Mouse (Mus musculus) heart, adult 2 months (tissue): ENCODE measurements around the gene Synpo2.

Source experiments
- CTCF ChIP-seq: fragments of 200-600 bp; IDR thresholded peaks from 2 replicates; pipeline ENCODE4 v1.8.1; 2022; ENCODE audit warnings: antibody characterized with exemption, mild to moderate bottlenecking, moderate library complexity
- POLR2A ChIP-seq: fragments of 200-500 bp; IDR thresholded peaks from 2 replicates; pipeline ENCODE4 v1.6.1; 2011; ENCODE audit warnings: mild to moderate bottlenecking, low read depth, low read length, control low read depth; ENCODE audit not compliant: insufficient read depth

GRCm38 (mm10) chr3:123201798-123202197 lies 34.2 kb downstream of the Synpo2 start:
- TF ChIP-seq CTCF (no peak), POLR2A (no peak)
